Mouse (Mus musculus) embryo, embryonic 10 days (tissue): Measurements from ENCODE around the gene Plac8.

Experiments used
- DNase-seq: peaks from one replicate; pipeline ENCODE4 v3.0.0-alpha.2; 2015; ENCODE audit warnings: low spot score

The Plac8 gene

GRCm38 (mm10) chr5:100578863-100579411 is 6.9 kb upstream of the Plac8 start:
- no peak for DNase-seq

GRCm38 (mm10) chr5:100574771-100575170 is 2.7 kb upstream of the Plac8 start:
- DNase-seq = no peak

GRCm38 (mm10) chr5:100573256-100573655 is 1.2 kb upstream of the Plac8 start:
- DNase-seq = no peak

GRCm38 (mm10) chr5:100570716-100571115 is 1.3 kb downstream of the Plac8 start:
- peak; percentile 39 for DNase-seq

GRCm38 (mm10) chr5:100569997-100570595 is 1.9 kb downstream of the Plac8 start:
- no peak for DNase-seq

- no peak for DNase-seq
These were observed 2.7 kb downstream of the Plac8 start for GRCm38 (mm10) chr5:100569250-100569934.

- no peak for DNase-seq
These were observed 3.2 kb downstream of the Plac8 start for GRCm38 (mm10) chr5:100568802-100569201.

GRCm38 (mm10) chr5:100568177-100568576 is 3.9 kb downstream of the Plac8 start:
- no peak for DNase-seq

- DNase-seq = no peak
These were observed 4.6 kb downstream of the Plac8 start for GRCm38 (mm10) chr5:100567258-100568032.

GRCm38 (mm10) chr5:100566798-100567197 is 5.2 kb downstream of the Plac8 start:
- DNase-seq = no peak

GRCm38 (mm10) chr5:100562702-100563101 is 9.3 kb downstream of the Plac8 start:
- DNase-seq = no peak

- no peak for DNase-seq
These were observed 12.7 kb downstream of the Plac8 start for GRCm38 (mm10) chr5:100559357-100559756.

- no peak for DNase-seq
These were observed 13.3 kb downstream of the Plac8 start for GRCm38 (mm10) chr5:100558783-100559182.

- no peak for DNase-seq
These were observed 14.5 kb downstream of the Plac8 start for GRCm38 (mm10) chr5:100557537-100557936.

- no peak for DNase-seq
These were observed 15.0 kb downstream of the Plac8 start for GRCm38 (mm10) chr5:100557019-100557418.

GRCm38 (mm10) chr5:100553426-100553825 is 18.6 kb downstream of the Plac8 start:
- DNase-seq = no peak

GRCm38 (mm10) chr5:100551952-100552351 is 20.1 kb downstream of the Plac8 start:
- no peak for DNase-seq

GRCm38 (mm10) chr5:100550151-100550550 is 21.9 kb downstream of the Plac8 start:
- DNase-seq = no peak

GRCm38 (mm10) chr5:100549311-100549710 is 22.7 kb downstream of the Plac8 start:
- no peak for DNase-seq

- DNase-seq = no peak
These were observed 23.8 kb downstream of the Plac8 start for GRCm38 (mm10) chr5:100548236-100548635.

- peak; percentile 23 for DNase-seq
These were observed 25.6 kb downstream of the Plac8 start for GRCm38 (mm10) chr5:100546294-100547080.

- DNase-seq = peak; percentile 59
These were observed 35.4 kb downstream of the Plac8 start for GRCm38 (mm10) chr5:100536638-100537037.
